Mouse (Mus musculus): Measurements from ENCODE around the gene 1810010H24Rik.

GRCm38 (mm10) chr11:107039417-107039816 lies 13.9 kb downstream of the 1810010H24Rik start:
- TF ChIP-seq CTCF (IDR thresholded peaks at IDR 0.05; ENCODE audit: extremely low read depth, insufficient read length, insufficient replicate concordance, low read depth, low read length) (no peak), POLR2A (IDR thresholded peaks at IDR 0.05; ENCODE audit: low read depth, low read length) (no peak)

Measured in small intestine, adult 2 months (tissue).